Mouse (Mus musculus) lung, embryonic 14.5 days (tissue): Measurements from ENCODE around the gene Lmbr1. TPM values are rescaled to one million over a fixed set of nuclear protein-coding genes. Genes with fewer than 3 reads are reported as not detected.
A peak's percentile ranks its signal among the peaks of the same experiment; 100 is the strongest.

ENCODE experiments used
- ATAC-seq: fragments of 200-750 bp; cut with Nextera tagmentation; 2 replicates; pipeline ENCODE4 v1.8.0; 2017; ENCODE audit warnings: mild to moderate bottlenecking, moderate TSS enrichment, moderate library complexity; ENCODE audit not compliant: insufficient read depth
- DNase-seq: peaks from one replicate; pipeline ENCODE4 v3.0.0-alpha.2; 2015
- H3K27ac ChIP-seq: fragments of 300-500 bp; sonication (generic); 2 replicates; pipeline ENCODE4 v1.5.1; 2014; ENCODE audit warnings: low read depth, mild to moderate bottlenecking, moderate library complexity
- H3K27me3 ChIP-seq: fragments of 300-500 bp; sonication (generic); 2 replicates; pipeline ENCODE4 v1.6.1; 2014; ENCODE audit warnings: low read length, control low read depth; ENCODE audit not compliant: insufficient read depth
- H3K36me3 ChIP-seq: fragments of 300-500 bp; sonication (generic); 2 replicates; pipeline ENCODE4 v1.6.1; 2014; ENCODE audit warnings: control low read depth; ENCODE audit not compliant: insufficient read depth
- H3K4me1 ChIP-seq: fragments of 300-500 bp; sonication (generic); 2 replicates; pipeline ENCODE4 v1.6.1; 2014; ENCODE audit warnings: antibody characterized with exemption, control low read depth; ENCODE audit not compliant: insufficient read depth
- H3K4me2 ChIP-seq: fragments of 300-500 bp; sonication (generic); 2 replicates; pipeline ENCODE4 v1.6.1; 2014; ENCODE audit warnings: mild to moderate bottlenecking
- H3K4me3 ChIP-seq: fragments of 300-500 bp; sonication (generic); 2 replicates; pipeline ENCODE4 v1.5.1; 2014; ENCODE audit warnings: low read depth, low read length
- H3K9ac ChIP-seq: fragments of 300-500 bp; sonication (generic); 2 replicates; pipeline ENCODE4 v1.6.1; 2014
- H3K9me3 ChIP-seq: fragments of 300-500 bp; sonication (generic); 2 replicates; pipeline ENCODE4 v1.6.1; 2016; ENCODE audit warnings: low read depth, low read length, control low read depth
- CTCF ChIP-seq: IDR thresholded peaks from 2 replicates; pipeline ENCODE4 v1.5.1; 2016; ENCODE audit warnings: antibody characterized with exemption, low read depth
- WGBS: fragments of 180-500 bp; shearing (Covaris S2); extraction: QIAGEN DNeasy Blood & Tissue Kit; methylation state at CpG from one replicate; pipeline ENCODE4 v1.1.7; 2014; 5-methylcytosine and 5-hydroxymethylcytosine counted together
- microRNA-seq: library from miRNA; unstranded; fragments of <30 nt; microRNA quantifications from one replicate; pipeline ENCODE4, GENCODE M21; 2016; ENCODE audit warnings: borderline number of aligned reads
- polyA plus RNA-seq: library from polyadenylated mRNA; unstranded; fragments of >200 nt; fragmentation: Nextera tagmentation; extraction: Ambion mirVana; gene quantifications from 2 replicates; pipeline ENCODE4 v1.2.1, GENCODE M21; 2014

The Lmbr1 gene
- polyA plus RNA-seq, 1 experiment from 2014 or later, result 12.8 TPM

GRCm38 (mm10) chr5:29196264-29196658 is 181.9 kb downstream of the Lmbr1 start:
- no peak for TF ChIP-seq CTCF
- H3K4me2 ChIP-seq, result peak overlapping the region; percentile 77
- no peak for DNase-seq
- H3K27ac ChIP-seq, result no peak overlapping the region
- no peaks in the 10 kb centered on the region for H3K27me3 ChIP-seq
- H3K4me3 ChIP-seq, result peak overlapping the region; percentile 57
- H3K36me3 ChIP-seq, result no peaks in the 10 kb centered on the region
- 10% methylated on average over 12 of the region's 12 CpGs for whole genome bisulfite sequencing
- ATAC-seq, result peak; percentile 9; the same call in 1 of the 2 replicates
- no peaks in the 10 kb centered on the region for H3K9me3 ChIP-seq
- H3K9ac ChIP-seq, result peak overlapping the region; percentile 47
- 0 out of 2 replicates have a peak, but pooled peaks cover 3% of the 10 kb centered on the region for H3K4me1 ChIP-seq

- ATAC-seq, result peak; percentile 94
- no peak for TF ChIP-seq CTCF
- peak within 1 kb of the TSS; percentile 57 for H3K4me3 ChIP-seq
- under 1% methylated on average over 63 of the region's 70 CpGs for WGBS
- no peaks in the 10 kb centered on the region for H3K36me3 ChIP-seq
- peak within 1 kb of the TSS; percentile 77 for H3K4me2 ChIP-seq
- no peaks in the 10 kb centered on the region for H3K27me3 ChIP-seq
- DNase-seq, result peak; percentile 94
- peak within 1 kb of the TSS; percentile 88 for H3K27ac ChIP-seq
- H3K9me3 ChIP-seq, result no peaks in the 10 kb centered on the region
- 0 out of 2 replicates have a peak, but pooled peaks cover 3% of the 10 kb centered on the region for H3K4me1 ChIP-seq
- peak within 1 kb of the TSS; percentile 71 for H3K9ac ChIP-seq
These were observed 182.5 kb downstream of the Lmbr1 start, which contains the start of gene Rnf32 for GRCm38 (mm10) chr5:29195570-29196263. Gene Rnf32, plus strand, starts transcription at chr5:29195992.

GRCm38 (mm10) chr5:29195231-29195569 is 183.0 kb downstream of the Lmbr1 start:
- Histone ChIP-seq H3K36me3 (no peaks in the 10 kb centered on the region), H3K9ac (peak overlapping the region; percentile 71), H3K4me3 (peak overlapping the region; percentile 57), H3K27me3 (no peaks in the 10 kb centered on the region), H3K4me2 (peak overlapping the region; percentile 77), H3K27ac (peak overlapping the region; percentile 88), H3K4me1 (0 out of 2 replicates have a peak, but pooled peaks cover 3% of the 10 kb centered on the region), H3K9me3 (no peaks in the 10 kb centered on the region)
- DNase-seq (no peak), ATAC-seq (no peak; the same call in 1 of the 2 replicates)
- TF ChIP-seq CTCF, result no peak
- 4% methylated on average over 9 of the region's 9 CpGs for WGBS

GRCm38 (mm10) chr5:29186798-29187197 is 191.4 kb downstream of the Lmbr1 start:
- no peak overlapping the region for H3K4me3 ChIP-seq
- no peak overlapping the region for H3K27ac ChIP-seq
- WGBS, result 59% methylated on average over 5 of the region's 5 CpGs
- no peak overlapping the region for H3K9ac ChIP-seq
- DNase-seq (no peak), ATAC-seq (no peak)
- H3K4me1 ChIP-seq, result no peaks in the 10 kb centered on the region
- H3K27me3 ChIP-seq, result no peaks in the 10 kb centered on the region
- no peaks in the 10 kb centered on the region for H3K36me3 ChIP-seq
- TF ChIP-seq CTCF, result no peak
- no peak overlapping the region for H3K4me2 ChIP-seq
- H3K9me3 ChIP-seq, result no peaks in the 10 kb centered on the region

Small RNA genes within 50 kb of the gene (microRNA-seq; reads per million reads assigned to microRNA genes)
- gene Gm23801, result not detected

Other genes with a start within 250 kb of the Lmbr1 start
- 3.9 TPM in 2 replicates for gene Rnf32, start 182.4 kb downstream of the Lmbr1 start, polyA plus RNA-seq
- gene Nom1, start 56.3 kb upstream of the Lmbr1 start, polyA plus RNA-seq, result 21.2 and 26.8 TPM in 2 replicates
- not detected in 2 replicates for gene Mnx1, start 100.1 kb upstream of the Lmbr1 start, polyA plus RNA-seq
- gene Ube3c, start 190.9 kb upstream of the Lmbr1 start, polyA plus RNA-seq, result 43.8 and 44.2 TPM in 2 replicates